Mouse (Mus musculus): Measurements from ENCODE around the gene Bbs7. TPM values are rescaled to one million over a fixed set of nuclear protein-coding genes. Genes with fewer than 3 reads are reported as not detected.
"Not testable (repeated sequence)": the region's sequence is repeated elsewhere in the genome, so short reads cannot be mapped to it uniquely, and the experiment has no call there.

The Bbs7 gene
- polyA plus RNA-seq, 1 experiment = 0.62 TPM

DNA sequence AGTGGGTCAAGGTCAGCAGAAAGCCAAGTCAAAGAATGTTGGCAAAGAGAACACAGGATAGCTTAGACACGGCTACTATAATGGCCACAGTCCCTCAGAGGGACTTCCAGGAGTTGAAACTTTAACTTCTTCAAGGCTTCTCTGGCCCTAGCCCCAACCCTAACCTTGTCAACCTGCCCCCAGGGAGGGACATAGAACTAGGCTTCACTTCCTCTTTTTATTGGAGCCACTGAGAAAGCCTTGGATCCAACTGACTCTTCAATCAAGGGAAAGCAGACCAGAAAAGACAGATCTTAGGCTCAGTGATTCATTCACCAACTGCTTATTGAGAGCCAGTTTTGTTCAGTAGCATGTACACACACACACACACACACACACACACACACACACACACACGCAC is 13.5 kb upstream of the Bbs7 start:
- H3K36me3 ChIP-seq (ENCODE audit: control insufficient read depth, insufficient read depth, low read length) = no peaks in the 10 kb centered on the region
- 64% methylated on average over 2 of the region's 2 CpGs for WGBS
- no peak overlapping the region for H3K27ac ChIP-seq (ENCODE audit: insufficient read depth, low read length)
- TF ChIP-seq CTCF (IDR thresholded peaks at IDR 0.05; ENCODE audit: extremely low read depth, insufficient read depth, insufficient read length, insufficient replicate concordance) (no peak), POLR2A (IDR thresholded peaks at IDR 0.05; ENCODE audit: low read depth, low read length) (no peak)
- H3K4me3 ChIP-seq (ENCODE audit: extremely low read depth, insufficient read depth, insufficient read length) = no peak overlapping the region
- no peaks in the 10 kb centered on the region for H3K27me3 ChIP-seq (ENCODE audit: control insufficient read depth, insufficient read depth, low read length)
- DNase-seq (ENCODE audit: low read depth in 1 of 2, low spot score in 2 of 2) = no peak
- no peaks in the 10 kb centered on the region for H3K4me1 ChIP-seq (ENCODE audit: control insufficient read depth, insufficient read depth, insufficient read length)

DNA sequence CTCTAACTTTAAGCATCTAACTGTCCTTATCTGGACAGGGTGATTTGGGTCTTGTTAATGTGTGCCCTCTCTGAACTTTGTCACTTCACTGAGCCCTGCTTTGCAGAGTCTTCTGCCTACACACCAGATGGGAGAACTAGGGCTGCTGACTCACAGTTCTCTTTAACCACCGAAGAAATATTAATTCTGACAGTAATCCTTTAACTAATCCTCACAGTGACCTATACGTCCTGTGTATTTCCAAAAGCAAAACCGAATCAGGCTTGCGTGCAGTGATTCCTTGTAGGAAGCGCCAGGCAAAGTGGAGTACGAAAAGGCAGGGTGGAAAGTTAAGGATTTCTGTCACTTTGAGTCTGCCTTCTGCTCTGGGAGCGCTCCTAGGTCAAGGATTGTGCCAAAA is 4.9 kb upstream of the Bbs7 start:
- 82% methylated on average over 7 of the region's 7 CpGs for WGBS
- no peak for DNase-seq (ENCODE audit: low read depth in 1 of 2, low spot score in 2 of 2)
- Histone ChIP-seq H3K4me1 (ENCODE audit: control insufficient read depth, insufficient read depth, insufficient read length) (no peaks in the 10 kb centered on the region; the same call in 1 of the 2 replicates), H3K27ac (ENCODE audit: insufficient read depth, low read length) (no peak overlapping the region), H3K4me3 (ENCODE audit: extremely low read depth, insufficient read depth, insufficient read length) (no peak overlapping the region), H3K36me3 (ENCODE audit: control insufficient read depth, insufficient read depth, low read length) (no peaks in the 10 kb centered on the region), H3K27me3 (ENCODE audit: control insufficient read depth, insufficient read depth, low read length) (no peaks in the 10 kb centered on the region)
- TF ChIP-seq POLR2A (IDR thresholded peaks at IDR 0.05; ENCODE audit: low read depth, low read length) (no peak), CTCF (IDR thresholded peaks at IDR 0.05; ENCODE audit: extremely low read depth, insufficient read depth, insufficient read length, insufficient replicate concordance) (no peak)

DNA sequence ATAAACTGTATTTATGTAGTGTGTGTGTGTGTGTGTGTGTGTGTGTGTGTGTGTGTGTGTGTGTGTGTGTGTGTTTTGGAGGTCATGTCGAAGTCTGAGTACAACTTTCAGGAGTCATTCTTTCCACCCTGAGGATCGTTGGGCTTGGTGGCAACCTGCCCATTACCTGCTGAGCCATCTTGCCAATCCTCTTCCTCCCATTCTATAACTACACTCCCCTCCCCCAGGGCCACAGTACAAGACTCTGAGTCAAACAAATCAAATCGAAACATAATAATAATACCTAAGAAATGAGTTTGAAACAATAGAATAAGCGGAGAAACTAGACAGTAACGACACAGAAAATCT is 605 bp upstream of the Bbs7 start:
- Histone ChIP-seq H3K36me3 (ENCODE audit: control insufficient read depth, insufficient read depth, low read length) (no peaks in the 10 kb centered on the region), H3K27me3 (ENCODE audit: control insufficient read depth, insufficient read depth, low read length) (no peaks in the 10 kb centered on the region), H3K4me3 (ENCODE audit: extremely low read depth, insufficient read depth, insufficient read length) (no peak overlapping the region), H3K4me1 (ENCODE audit: control insufficient read depth, insufficient read depth, insufficient read length) (no peaks in the 10 kb centered on the region; the same call in 1 of the 2 replicates), H3K27ac (ENCODE audit: insufficient read depth, low read length) (no peak overlapping the region)
- WGBS = 58% methylated on average over 5 of the region's 5 CpGs
- TF ChIP-seq POLR2A (IDR thresholded peaks at IDR 0.05; ENCODE audit: low read depth, low read length) = no peak
- DNase-seq (ENCODE audit: low read depth in 1 of 2, low spot score in 2 of 2) = no peak

DNA sequence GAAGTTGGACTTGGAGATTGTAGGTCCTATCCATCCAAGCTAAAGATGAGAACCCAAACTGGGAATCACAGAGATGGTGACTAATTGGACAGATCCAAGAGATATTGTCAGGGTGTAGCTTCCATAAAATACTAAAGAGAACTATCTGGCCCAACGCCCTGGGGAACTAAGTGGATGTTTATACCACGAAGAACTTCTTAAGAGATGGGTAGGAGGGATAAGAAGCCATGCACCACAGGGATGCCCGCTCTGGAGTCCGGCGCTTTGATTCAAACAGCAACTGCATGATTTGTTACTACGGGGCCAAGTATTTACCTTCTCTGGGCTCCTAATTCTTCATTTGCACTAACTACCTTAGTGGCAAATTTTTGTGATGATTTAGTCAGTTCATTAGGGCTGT is 590 bp downstream of the Bbs7 start:
- H3K36me3 ChIP-seq (ENCODE audit: control insufficient read depth, insufficient read depth, low read length) = no peaks in the 10 kb centered on the region
- no peaks in the 10 kb centered on the region for H3K27me3 ChIP-seq (ENCODE audit: control insufficient read depth, insufficient read depth, low read length)
- no peak for DNase-seq (ENCODE audit: low read depth in 1 of 2, low spot score in 2 of 2)
- no peak for TF ChIP-seq CTCF (IDR thresholded peaks at IDR 0.05; ENCODE audit: extremely low read depth, insufficient read depth, insufficient read length, insufficient replicate concordance)
- no peak for TF ChIP-seq POLR2A (IDR thresholded peaks at IDR 0.05; ENCODE audit: low read depth, low read length)
- peak overlapping the region; percentile 55; the same call in 1 of the 2 replicates for H3K4me3 ChIP-seq (ENCODE audit: extremely low read depth, insufficient read depth, insufficient read length)
- WGBS = 42% methylated on average over 6 of the region's 6 CpGs
- H3K27ac ChIP-seq (ENCODE audit: insufficient read depth, low read length) = no peak overlapping the region
- no peaks in the 10 kb centered on the region; the same call in 1 of the 2 replicates for H3K4me1 ChIP-seq (ENCODE audit: control insufficient read depth, insufficient read depth, insufficient read length)

DNA sequence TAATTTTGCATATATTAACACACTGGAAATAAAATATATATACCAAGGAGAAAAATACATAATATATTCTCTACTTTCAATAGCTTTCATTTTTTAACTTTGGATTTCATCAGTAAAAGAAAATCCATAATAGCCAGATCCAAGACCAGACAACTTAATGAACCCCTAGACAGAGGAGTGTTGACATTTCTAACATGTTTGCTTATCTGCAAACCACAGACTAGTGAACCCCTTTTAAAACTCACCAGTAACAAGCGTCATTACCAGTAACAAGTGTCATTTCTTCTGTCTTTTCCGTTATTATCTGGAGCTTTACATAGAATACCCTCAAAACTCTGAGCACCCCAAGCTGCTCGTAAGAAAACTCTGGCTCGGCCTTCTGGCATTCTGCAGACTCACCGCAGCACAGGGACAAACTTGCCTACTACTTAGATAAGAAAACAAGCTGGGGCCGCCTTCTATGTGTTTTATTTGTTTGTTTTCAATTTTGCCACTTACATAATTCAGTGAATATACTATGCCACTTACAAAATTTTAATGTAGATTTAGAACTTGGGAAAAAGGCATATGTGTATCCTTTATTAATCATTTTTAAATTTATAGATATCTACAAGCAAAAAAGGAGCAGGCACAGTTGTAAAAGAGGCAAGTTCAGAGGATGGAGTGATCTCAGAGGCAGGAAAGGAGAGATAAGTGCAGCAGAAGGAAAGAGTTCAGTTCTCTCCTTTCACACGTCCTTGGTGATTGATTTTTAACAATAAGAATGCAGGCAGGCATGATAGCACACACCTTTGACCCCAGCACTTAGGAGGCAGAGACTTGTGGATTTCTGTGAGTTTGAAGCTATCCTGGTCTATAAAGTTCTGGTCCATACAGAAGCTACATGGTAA is 7.1 kb downstream of the Bbs7 start:
- TF ChIP-seq POLR2A (IDR thresholded peaks at IDR 0.05; ENCODE audit: low read depth, low read length) (no peak), CTCF (IDR thresholded peaks at IDR 0.05; ENCODE audit: extremely low read depth, insufficient read depth, insufficient read length, insufficient replicate concordance) (no peak)
- no peaks in the 10 kb centered on the region for H3K4me1 ChIP-seq (ENCODE audit: control insufficient read depth, insufficient read depth, insufficient read length)
- no peak for DNase-seq (ENCODE audit: low read depth in 1 of 2, low spot score in 2 of 2)
- 83% methylated on average over 7 of the region's 7 CpGs for WGBS
- no peaks in the 10 kb centered on the region for H3K27me3 ChIP-seq (ENCODE audit: control insufficient read depth, insufficient read depth, low read length)
- H3K27ac ChIP-seq (ENCODE audit: insufficient read depth, low read length) = no peak overlapping the region
- H3K4me3 ChIP-seq (ENCODE audit: extremely low read depth, insufficient read depth, insufficient read length) = no peak overlapping the region
- no peaks in the 10 kb centered on the region for H3K36me3 ChIP-seq (ENCODE audit: control insufficient read depth, insufficient read depth, low read length)

DNA sequence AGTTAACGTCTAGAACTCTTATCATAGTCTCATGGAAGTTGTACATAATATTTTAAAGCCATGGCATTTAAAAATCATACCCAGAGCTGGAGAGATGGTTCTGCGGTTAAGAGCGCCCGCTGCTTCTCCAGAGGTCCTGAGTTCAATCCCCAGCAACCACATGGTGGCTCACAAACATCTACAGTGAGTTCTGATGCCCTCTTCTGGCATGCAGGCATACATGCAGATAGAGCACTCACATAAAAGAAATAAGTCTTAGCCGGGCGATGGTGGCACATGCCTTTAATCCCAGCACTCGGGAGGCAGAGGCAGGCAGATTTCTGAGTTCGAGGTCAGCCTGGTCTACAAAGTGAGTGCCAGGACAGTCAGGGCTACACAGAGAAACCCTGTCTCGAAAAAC is 13.5 kb downstream of the Bbs7 start:
- not testable (repeated sequence) for H3K4me3 ChIP-seq (ENCODE audit: extremely low read depth, insufficient read depth, insufficient read length); H3K27me3 ChIP-seq (ENCODE audit: control insufficient read depth, insufficient read depth, low read length); DNase-seq (ENCODE audit: low read depth in 1 of 2, low spot score in 2 of 2); H3K36me3 ChIP-seq (ENCODE audit: control insufficient read depth, insufficient read depth, low read length); H3K27ac ChIP-seq (ENCODE audit: insufficient read depth, low read length); H3K4me1 ChIP-seq (ENCODE audit: control insufficient read depth, insufficient read depth, insufficient read length)
- 82% methylated on average over 9 of the region's 9 CpGs for WGBS

DNA sequence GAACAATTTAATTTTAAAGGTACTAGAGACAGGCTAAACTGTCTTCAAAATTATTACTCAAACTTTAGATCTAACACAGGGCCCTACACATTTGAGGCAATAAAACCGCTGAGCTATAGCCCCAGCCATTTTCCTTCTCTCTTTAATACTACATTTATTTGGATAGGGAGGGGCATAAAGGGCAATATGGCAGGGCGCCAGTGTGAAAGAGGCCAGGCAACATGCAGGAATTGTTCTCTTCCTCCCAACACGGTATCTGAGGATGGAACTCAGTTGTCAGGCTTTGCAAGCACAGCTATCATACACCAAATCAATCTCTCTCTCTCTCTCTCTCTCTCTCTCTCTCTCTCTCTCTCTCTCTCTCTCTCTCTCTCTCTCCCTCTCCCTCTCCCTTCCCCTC is 14.5 kb downstream of the Bbs7 start:
- TF ChIP-seq CTCF (IDR thresholded peaks at IDR 0.05; ENCODE audit: extremely low read depth, insufficient read depth, insufficient read length, insufficient replicate concordance) (no peak), POLR2A (IDR thresholded peaks at IDR 0.05; ENCODE audit: low read depth, low read length) (no peak)

More for the DNA sequence above, 14.5 kb downstream of the Bbs7 start:
- no peaks in the 10 kb centered on the region for H3K36me3 ChIP-seq (ENCODE audit: control insufficient read depth, insufficient read depth, low read length)
- DNase-seq (ENCODE audit: low read depth in 1 of 2, low spot score in 2 of 2) = no peak
- no peaks in the 10 kb centered on the region for H3K27me3 ChIP-seq (ENCODE audit: control insufficient read depth, insufficient read depth, low read length)
- 83% methylated on average over 3 of the region's 3 CpGs for WGBS
- no peak overlapping the region for H3K27ac ChIP-seq (ENCODE audit: insufficient read depth, low read length)
- H3K4me1 ChIP-seq (ENCODE audit: control insufficient read depth, insufficient read depth, insufficient read length) = no peaks in the 10 kb centered on the region
- no peak overlapping the region for H3K4me3 ChIP-seq (ENCODE audit: extremely low read depth, insufficient read depth, insufficient read length)

All from spleen, adult 2 months (tissue).